Mouse (Mus musculus): Measurements from ENCODE around the gene Nppb. TPM values are rescaled to one million over a fixed set of nuclear protein-coding genes. Genes with fewer than 3 reads are reported as not detected.

Gene Nppb
- polyA plus RNA-seq, 1 experiment: not detected

DNA sequence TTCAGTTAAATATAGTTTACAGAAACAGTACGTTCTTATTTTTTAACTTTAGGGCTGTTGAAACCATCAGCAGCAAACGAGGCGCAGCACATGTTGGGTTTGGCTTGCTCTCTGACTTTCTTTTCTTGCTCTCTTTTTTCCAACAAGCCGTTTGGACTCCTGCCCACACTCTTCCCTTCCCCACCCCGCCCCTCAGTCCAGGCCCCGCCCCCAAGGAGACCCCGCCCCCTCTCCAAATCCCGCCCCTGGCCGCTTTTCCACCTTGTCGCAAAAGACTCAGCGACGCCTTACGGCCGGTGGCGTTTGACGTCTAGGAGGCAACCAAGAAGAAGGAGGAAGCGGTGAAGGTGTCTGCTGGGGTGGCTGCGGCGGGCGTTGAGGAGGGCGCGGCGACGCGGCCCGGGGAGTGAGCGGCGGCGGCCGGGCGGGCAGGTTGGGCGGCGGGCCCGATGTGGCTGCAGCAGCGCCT is 45.0 kb upstream of the Nppb start, which contains the start of gene 2510039O18Rik:
Gene 2510039O18Rik, plus strand, starts transcription at position 320 of the 469 bp plus-strand sequence.
- H3K4me3 ChIP-seq (replicated peaks; ENCODE audit: control insufficient read depth, low read depth, low read length): peak within 1 kb of the TSS; percentile 93
- H3K27ac ChIP-seq (ENCODE audit: control insufficient read depth, insufficient read depth, low read depth, low read length, poor library complexity): peak within 1 kb of the TSS; percentile 90
- TF ChIP-seq POLR2A (IDR thresholded peaks at IDR 0.05; ENCODE audit: borderline replicate concordance, control insufficient read depth, low read depth, low read length): peak; percentile 89
- TF ChIP-seq CTCF (IDR thresholded peaks at IDR 0.05; ENCODE audit: control insufficient read depth, insufficient read depth, low read length): no peak
- 1% methylated on average over 35 of the region's 35 CpGs for WGBS
- H3K4me1 ChIP-seq (ENCODE audit: control insufficient read depth, insufficient read depth, low read length): peaks cover 7% of the 10 kb centered on the region

- Histone ChIP-seq H3K27ac (ENCODE audit: control insufficient read depth, insufficient read depth, low read depth, low read length, poor library complexity) (peak overlapping the region; percentile 90), H3K4me3 (replicated peaks; ENCODE audit: control insufficient read depth, low read depth, low read length) (peak overlapping the region; percentile 93), H3K4me1 (ENCODE audit: control insufficient read depth, insufficient read depth, low read length) (peaks cover 7% of the 10 kb centered on the region)
- WGBS: 4% methylated on average over 82 of the region's 88 CpGs
- no peak for TF ChIP-seq CTCF (IDR thresholded peaks at IDR 0.05; ENCODE audit: control insufficient read depth, insufficient read depth, low read length)
- TF ChIP-seq POLR2A (IDR thresholded peaks at IDR 0.05; ENCODE audit: borderline replicate concordance, control insufficient read depth, low read depth, low read length): no peak
These were observed 44.3 kb upstream of the Nppb start for GRCm38 (mm10) chr4:147941045-147942020.

DNA sequence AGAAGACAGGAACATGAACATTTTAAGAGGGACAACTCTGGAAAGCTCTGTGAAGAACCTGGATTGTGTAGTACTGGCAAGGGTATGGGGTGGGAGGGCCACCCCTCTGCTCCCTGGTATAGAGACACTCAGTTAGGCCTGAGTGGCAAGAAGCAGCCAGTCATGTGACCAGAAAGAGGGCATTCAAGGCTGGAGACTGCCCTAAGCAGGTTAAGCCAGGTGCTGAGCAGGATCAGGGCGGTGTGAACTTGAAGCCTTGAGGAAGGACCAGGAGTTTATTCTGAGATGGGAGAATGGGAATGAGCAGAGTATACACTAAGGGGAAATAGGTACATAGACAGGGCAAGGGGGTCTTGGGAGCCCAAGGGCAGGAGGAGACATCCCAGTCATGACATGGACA is 42.6 kb upstream of the Nppb start:
- TF ChIP-seq CTCF (IDR thresholded peaks at IDR 0.05; ENCODE audit: control insufficient read depth, insufficient read depth, low read length) (no peak), POLR2A (IDR thresholded peaks at IDR 0.05; ENCODE audit: borderline replicate concordance, control insufficient read depth, low read depth, low read length) (no peak)
- 96% methylated on average over 1 of the region's 1 CpGs for WGBS
- Histone ChIP-seq H3K4me1 (ENCODE audit: control insufficient read depth, insufficient read depth, low read length) (peaks cover 7% of the 10 kb centered on the region), H3K27ac (ENCODE audit: control insufficient read depth, insufficient read depth, low read depth, low read length, poor library complexity) (no peak overlapping the region), H3K4me3 (replicated peaks; ENCODE audit: control insufficient read depth, low read depth, low read length) (no peak overlapping the region)

DNA sequence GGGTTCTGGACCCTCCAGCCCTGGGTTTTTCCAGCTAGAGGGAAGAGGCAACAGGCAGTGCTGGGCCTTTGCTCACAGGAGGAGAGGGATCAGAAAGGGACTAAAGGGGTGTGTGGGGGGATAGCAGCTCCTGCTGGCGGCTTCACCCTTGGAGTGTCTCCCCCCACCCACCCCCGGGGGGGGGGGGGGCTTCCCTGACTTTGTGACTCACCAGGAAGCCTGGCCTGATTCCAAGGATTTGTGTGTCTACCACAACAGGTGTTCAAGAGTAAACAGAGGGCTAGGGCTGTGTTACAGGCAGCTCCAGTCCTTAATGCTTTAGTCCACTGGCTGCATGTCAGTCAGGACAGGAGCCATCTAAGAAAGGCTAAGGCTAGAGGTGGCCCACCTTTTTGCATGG is 38.1 kb upstream of the Nppb start:
- no peak for TF ChIP-seq POLR2A (IDR thresholded peaks at IDR 0.05; ENCODE audit: borderline replicate concordance, control insufficient read depth, low read depth, low read length)
- TF ChIP-seq CTCF (IDR thresholded peaks at IDR 0.05; ENCODE audit: control insufficient read depth, insufficient read depth, low read length): no peak
- Histone ChIP-seq H3K4me1 (ENCODE audit: control insufficient read depth, insufficient read depth, low read length) (peaks cover 2% of the 10 kb centered on the region; the same call in 1 of the 2 replicates), H3K27ac (ENCODE audit: control insufficient read depth, insufficient read depth, low read depth, low read length, poor library complexity) (no peak overlapping the region), H3K4me3 (replicated peaks; ENCODE audit: control insufficient read depth, low read depth, low read length) (no peak overlapping the region)
- WGBS: 74% methylated on average over 2 of the region's 2 CpGs

- Histone ChIP-seq H3K4me3 (replicated peaks; ENCODE audit: control insufficient read depth, low read depth, low read length) (no peak overlapping the region), H3K27ac (ENCODE audit: control insufficient read depth, insufficient read depth, low read depth, low read length, poor library complexity) (no peak overlapping the region), H3K4me1 (ENCODE audit: control insufficient read depth, insufficient read depth, low read length) (no peaks in the 10 kb centered on the region)
- peak; percentile 35; the same call in 1 of the 2 replicates for TF ChIP-seq CTCF (IDR thresholded peaks at IDR 0.05; ENCODE audit: control insufficient read depth, insufficient read depth, low read length)
- TF ChIP-seq POLR2A (IDR thresholded peaks at IDR 0.05; ENCODE audit: borderline replicate concordance, control insufficient read depth, low read depth, low read length): no peak
- 13% methylated on average over 4 of the region's 4 CpGs for WGBS
These were observed 32.0 kb upstream of the Nppb start for GRCm38 (mm10) chr4:147953590-147953989.

GRCm38 (mm10) chr4:147957141-147957540 is 28.4 kb upstream of the Nppb start:
- Histone ChIP-seq H3K4me1 (ENCODE audit: control insufficient read depth, insufficient read depth, low read length) (no peaks in the 10 kb centered on the region), H3K27ac (ENCODE audit: control insufficient read depth, insufficient read depth, low read depth, low read length, poor library complexity) (no peak overlapping the region), H3K4me3 (replicated peaks; ENCODE audit: control insufficient read depth, low read depth, low read length) (no peak overlapping the region)
- 41% methylated on average over 11 of the region's 11 CpGs for WGBS
- TF ChIP-seq CTCF (IDR thresholded peaks at IDR 0.05; ENCODE audit: control insufficient read depth, insufficient read depth, low read length): no peak
- no peak for TF ChIP-seq POLR2A (IDR thresholded peaks at IDR 0.05; ENCODE audit: borderline replicate concordance, control insufficient read depth, low read depth, low read length)

GRCm38 (mm10) chr4:147959881-147960831 is 25.4 kb upstream of the Nppb start:
- no peak overlapping the region for H3K27ac ChIP-seq (ENCODE audit: control insufficient read depth, insufficient read depth, low read depth, low read length, poor library complexity)
- TF ChIP-seq CTCF (IDR thresholded peaks at IDR 0.05; ENCODE audit: control insufficient read depth, insufficient read depth, low read length) (peak; percentile 71), POLR2A (IDR thresholded peaks at IDR 0.05; ENCODE audit: borderline replicate concordance, control insufficient read depth, low read depth, low read length) (no peak)
- H3K4me1 ChIP-seq (ENCODE audit: control insufficient read depth, insufficient read depth, low read length): no peaks in the 10 kb centered on the region
- WGBS: 37% methylated on average over 6 of the region's 6 CpGs
- H3K4me3 ChIP-seq (replicated peaks; ENCODE audit: control insufficient read depth, low read depth, low read length): no peak overlapping the region
